Mouse (Mus musculus) G1E (cell line): ENCODE results near the gene Retreg2. TPM values are rescaled to one million over a fixed set of nuclear protein-coding genes. Genes with fewer than 3 reads are reported as not detected.

Source experiments
- ATAC-seq: 2 replicates; pipeline ENCODE4 v1.8.0; 2016; ENCODE audit warnings: mild to moderate bottlenecking; ENCODE audit not compliant: insufficient number of reproducible peaks, poor library complexity, low FRiP score, severe bottlenecking; ENCODE audit errors: extremely low read depth
- DNase-seq: peaks from one replicate; pipeline ENCODE4 v3.0.0; 2012; ENCODE audit warnings: low spot score
- H3K27me3 ChIP-seq: 2 replicates; pipeline ENCODE4 v1.6.1; 2012; ENCODE audit warnings: mild to moderate bottlenecking, low read length, inconsistent platforms; ENCODE audit not compliant: insufficient read depth
- H3K36me3 ChIP-seq: replicated peaks from 2 replicates; pipeline ENCODE3; 2012; ENCODE audit warnings: mild to moderate bottlenecking, inconsistent platforms
- H3K4me1 ChIP-seq: 2 replicates; pipeline ENCODE4 v1.6.1; 2012; ENCODE audit warnings: low read depth, low read length, inconsistent platforms, mixed read lengths; ENCODE audit not compliant: insufficient read depth
- H3K4me3 ChIP-seq: 2 replicates; pipeline ENCODE4 v1.5.1; 2012; ENCODE audit warnings: low read depth, mild to moderate bottlenecking, inconsistent platforms, low read length, moderate library complexity, mixed read lengths
- H3K9me3 ChIP-seq: replicated peaks from 2 replicates; pipeline ENCODE4 v1.6.1; 2012; ENCODE audit warnings: inconsistent platforms
- CTCF ChIP-seq: IDR thresholded peaks from 2 replicates; pipeline ENCODE4 v1.5.1; 2012; ENCODE audit warnings: low read depth, low read length, inconsistent platforms, mixed read lengths
- GATA1 ChIP-seq: IDR thresholded peaks from 2 replicates; pipeline ENCODE4 v1.6.1; 2012; ENCODE audit warnings: borderline replicate concordance, low read length, inconsistent platforms, mixed read lengths
- GATA2 ChIP-seq: IDR thresholded peaks from 2 replicates; pipeline ENCODE4 v1.6.1; 2012; ENCODE audit warnings: low read depth, low read length, inconsistent platforms, borderline replicate concordance
- POLR2AphosphoS5 ChIP-seq: IDR thresholded peaks from 2 replicates; pipeline ENCODE4 v1.6.1; 2012; ENCODE audit warnings: low read depth, low read length, inconsistent platforms; ENCODE audit not compliant: insufficient replicate concordance
- TAL1 ChIP-seq: conservative IDR thresholded peaks from 2 replicates; pipeline ENCODE4 v1.6.1; 2012; ENCODE audit warnings: low read depth, low read length, inconsistent platforms, mixed read lengths
- polyA plus RNA-seq: library from polyadenylated mRNA; stranded (reverse); fragments of >175 nt; gene quantifications from 2 replicates; pipeline ENCODE4 v1.2.3, GENCODE M21; 2012
- total RNA-seq, 2 experiments: library from RNA; stranded (forward) in 1 of 2; stranded (reverse) in 1 of 2; fragments of 200-1000 nt in 1 of 2; fragments of >200 nt in 1 of 2; fragmentation: Nextera tagmentation in 1 of 2; gene quantifications; 2 replicates each; pipeline ENCODE4 v1.2.3; 2014 to 2017

Retreg2 gene
- total and polyA plus RNA-seq, 3 experiments: 93.8 to 111 (median 101) TPM

DNA sequence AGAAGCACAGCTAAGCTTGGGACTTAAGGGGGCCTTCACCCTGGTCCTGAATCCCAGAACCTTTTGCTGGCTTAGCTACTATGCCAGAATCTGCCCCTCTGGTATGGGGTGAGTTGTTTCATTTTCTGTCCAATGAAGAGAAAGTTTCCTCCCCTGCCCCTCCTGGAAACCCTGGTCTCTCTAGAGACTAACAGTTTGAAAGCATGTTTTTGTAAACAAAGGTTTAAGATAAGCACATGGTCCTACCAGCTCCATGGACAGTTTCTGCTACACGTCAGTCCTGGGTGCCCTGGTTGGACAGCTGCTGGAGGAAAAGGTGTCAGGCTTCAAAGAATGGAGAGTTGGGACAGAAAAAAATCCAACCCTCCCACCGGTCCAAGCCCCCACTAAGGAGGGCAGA, 48.0 kb downstream of the Retreg2 start:
- Histone ChIP-seq H3K9me3 (no peaks in the 10 kb centered on the region), H3K36me3 (peaks cover 72% of the 10 kb centered on the region), H3K4me3 (peak overlapping the region; percentile 80; the same call in 1 of the 2 replicates), H3K4me1 (peaks cover 52% of the 10 kb centered on the region), H3K27me3 (no peaks in the 10 kb centered on the region)
- no peak for DNase-seq
- TF ChIP-seq GATA1 (no peak), TAL1 (no peak), CTCF (no peak), POLR2AphosphoS5 (no peak), GATA2 (no peak)
- ATAC-seq: no peak

DNA sequence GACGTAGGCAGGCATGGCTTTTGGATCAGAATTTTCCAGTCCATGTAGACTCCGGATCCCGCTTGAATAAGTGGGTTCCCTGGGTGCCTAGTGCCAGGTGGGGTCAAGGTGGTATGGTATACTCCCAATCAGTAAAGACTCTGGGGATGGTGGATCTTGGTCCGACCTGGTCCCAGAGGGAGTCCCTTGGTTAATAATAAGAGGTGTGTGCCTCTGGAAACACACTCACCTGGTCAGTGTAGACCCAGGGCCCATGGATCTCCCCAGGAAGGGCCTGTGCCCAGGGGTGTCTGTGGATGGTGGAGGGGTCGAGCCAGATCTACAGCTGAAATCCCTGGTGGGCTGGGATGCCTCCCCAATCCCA, 48.7 kb downstream of the Retreg2 start:
- Histone ChIP-seq H3K36me3 (peaks cover 72% of the 10 kb centered on the region), H3K27me3 (no peaks in the 10 kb centered on the region), H3K4me3 (peak overlapping the region; percentile 80)

DNA sequence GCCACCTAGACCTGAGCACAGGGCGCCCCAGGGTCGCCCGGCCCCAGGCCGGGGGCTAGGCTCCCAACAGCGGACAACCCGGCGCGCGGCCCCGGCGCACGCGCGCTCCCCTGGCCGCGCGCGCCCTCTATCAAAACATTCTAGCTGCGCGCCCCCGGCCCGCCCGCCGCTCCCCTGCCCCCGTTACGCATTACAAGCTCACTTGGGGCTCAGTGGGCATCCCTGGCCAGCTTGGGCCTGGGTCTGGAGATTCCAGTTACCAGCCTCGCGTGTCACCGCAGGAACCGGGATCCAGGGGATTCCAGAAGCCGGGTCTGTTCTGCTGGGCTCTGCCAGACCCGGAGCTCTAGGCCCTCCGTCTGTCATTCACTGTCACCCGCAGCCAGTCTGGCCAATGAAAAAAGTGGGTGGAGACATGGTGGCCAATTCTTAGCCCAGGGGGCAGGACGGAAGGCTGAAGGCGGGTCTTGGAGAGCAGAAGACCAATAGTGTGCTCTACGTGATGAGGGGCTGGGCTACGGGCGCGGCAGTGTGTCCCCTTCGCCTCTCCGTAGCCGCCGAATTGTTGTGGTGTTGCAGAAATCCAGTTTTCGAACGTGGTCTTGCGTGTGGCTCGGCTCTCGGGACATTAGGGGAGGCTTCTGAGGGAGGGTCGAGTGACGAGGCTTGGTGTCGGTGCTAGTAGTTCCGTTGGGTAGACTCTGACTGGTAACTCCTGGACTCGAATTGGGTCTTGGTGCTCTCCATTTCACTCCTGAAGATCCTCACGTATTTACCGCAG, 49.2 kb downstream of the Retreg2 start, which contains the start of the genes Ankzf1 and Atg9a:
Gene Ankzf1, plus strand, starts transcription at position 530 of the 781 bp plus-strand sequence.
Gene Atg9a, minus strand, starts transcription at position 575 of the 781 bp plus-strand sequence.
- DNase-seq: peak; percentile 100
- Histone ChIP-seq H3K36me3 (peaks cover 72% of the 10 kb centered on the region), H3K4me1 (peaks cover 47% of the 10 kb centered on the region), H3K4me3 (peak within 1 kb of the TSS; percentile 80), H3K9me3 (no peaks in the 10 kb centered on the region), H3K27me3 (no peaks in the 10 kb centered on the region)
- TF ChIP-seq TAL1 (no peak), CTCF (no peak), POLR2AphosphoS5 (peak; percentile 65; the same call in 1 of the 2 replicates)
- ATAC-seq: peak; percentile 99

More for the DNA sequence above, 48.7 kb downstream of the Retreg2 start:
- H3K9me3 ChIP-seq: no peaks in the 10 kb centered on the region
- H3K4me1 ChIP-seq: peaks cover 47% of the 10 kb centered on the region
- no peak for DNase-seq
- ATAC-seq: no peak
- no peak for TF ChIP-seq GATA2

DNA sequence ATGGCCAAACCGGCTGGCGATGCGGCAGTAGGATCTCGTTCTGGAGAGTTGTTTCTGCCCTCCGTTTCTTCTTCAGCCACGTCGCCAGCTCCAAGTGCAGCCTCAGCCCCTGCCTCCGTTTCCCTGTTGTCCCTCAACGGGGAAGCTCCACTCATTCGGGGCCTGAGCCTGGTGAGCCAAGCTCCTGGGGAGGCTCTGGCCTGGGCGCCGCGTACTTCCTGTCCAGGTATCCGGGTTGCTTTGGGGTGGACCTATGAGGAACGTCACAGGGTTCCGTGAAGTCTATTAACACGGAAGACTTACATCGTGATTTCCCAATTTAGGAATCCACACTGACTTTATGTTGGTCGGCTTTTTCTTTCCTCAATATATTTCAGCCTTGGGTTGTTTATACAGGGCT, 49.9 kb downstream of the Retreg2 start:
- TF ChIP-seq GATA1: no peak
- TF ChIP-seq GATA2: no peak
- TF ChIP-seq TAL1: no peak
- no peak for TF ChIP-seq CTCF
- TF ChIP-seq POLR2AphosphoS5: no peak
- ATAC-seq (peak; percentile 50; the same call in 1 of the 2 replicates), DNase-seq (peak; percentile 80)
- no peaks in the 10 kb centered on the region for H3K9me3 ChIP-seq
- peaks cover 72% of the 10 kb centered on the region for H3K36me3 ChIP-seq
- H3K4me1 ChIP-seq: peaks cover 47% of the 10 kb centered on the region
- peak overlapping the region; percentile 80 for H3K4me3 ChIP-seq
- H3K27me3 ChIP-seq: no peaks in the 10 kb centered on the region

Other genes starting within 250 kb of the Retreg2 start
- gene Cryba2, start 249.6 kb upstream of the Retreg2 start, total RNA-seq (2014; fragmentation: Nextera tagmentation): not detected in 2 replicates
- not detected in 2 replicates for gene Cryba2, start 249.6 kb upstream of the Retreg2 start, total RNA-seq (2017)
- gene Cryba2, start 249.6 kb upstream of the Retreg2 start, polyA plus RNA-seq: not detected in 2 replicates
- not detected in 2 replicates for gene Cfap65, start 207.2 kb upstream of the Retreg2 start, total RNA-seq (2014; fragmentation: Nextera tagmentation)
- gene Cfap65, start 207.2 kb upstream of the Retreg2 start, total RNA-seq (2017): 0.11 and 0.12 TPM in 2 replicates
- gene Cfap65, start 207.2 kb upstream of the Retreg2 start, polyA plus RNA-seq: not detected in 2 replicates
- not detected in 2 replicates for gene Ihh, start 191.1 kb upstream of the Retreg2 start, total RNA-seq (2014; fragmentation: Nextera tagmentation)
- 0.17 and 0.27 TPM in 2 replicates for gene Ihh, start 191.1 kb upstream of the Retreg2 start, total RNA-seq (2017)
- 0.08 and 0.13 TPM in 2 replicates for gene Ihh, start 191.1 kb upstream of the Retreg2 start, polyA plus RNA-seq
- 2.5 and 5.1 TPM in 2 replicates for gene Nhej1, start 17.6 kb upstream of the Retreg2 start, total RNA-seq (2014; fragmentation: Nextera tagmentation)
- gene Nhej1, start 17.6 kb upstream of the Retreg2 start, total RNA-seq (2017): 12.3 and 12.4 TPM in 2 replicates
- gene Nhej1, start 17.6 kb upstream of the Retreg2 start, polyA plus RNA-seq: 0.40 and 0.47 TPM in 2 replicates
- 0.83 and 1.5 TPM in 2 replicates for gene Slc23a3, start 8.9 kb upstream of the Retreg2 start, total RNA-seq (2014; fragmentation: Nextera tagmentation)
- 0.22 and 0.29 TPM in 2 replicates for gene Slc23a3, start 8.9 kb upstream of the Retreg2 start, total RNA-seq (2017)
- gene Slc23a3, start 8.9 kb upstream of the Retreg2 start, polyA plus RNA-seq: 0.03 TPM in 1 of 2 replicates, not detected in the other
- 77.3 and 93.4 TPM in 2 replicates for gene Cnppd1, start 67 bp upstream of the Retreg2 start, total RNA-seq (2014; fragmentation: Nextera tagmentation)
- gene Cnppd1, start 67 bp upstream of the Retreg2 start, total RNA-seq (2017): 140 and 143 TPM in 2 replicates
- gene Cnppd1, start 67 bp upstream of the Retreg2 start, polyA plus RNA-seq: 83.2 and 105 TPM in 2 replicates
- 45.8 and 58.0 TPM in 2 replicates for gene Zfand2b, start 25.9 kb downstream of the Retreg2 start, total RNA-seq (2014; fragmentation: Nextera tagmentation)
- 47.7 and 53.7 TPM in 2 replicates for gene Zfand2b, start 25.9 kb downstream of the Retreg2 start, total RNA-seq (2017)
- 21.0 and 24.2 TPM in 2 replicates for gene Zfand2b, start 25.9 kb downstream of the Retreg2 start, polyA plus RNA-seq
- 19.5 and 132 TPM in 2 replicates for gene Abcb6, start 37.6 kb downstream of the Retreg2 start, total RNA-seq (2014; fragmentation: Nextera tagmentation)
- 25.0 and 28.1 TPM in 2 replicates for gene Abcb6, start 37.6 kb downstream of the Retreg2 start, total RNA-seq (2017)
- gene Abcb6, start 37.6 kb downstream of the Retreg2 start, polyA plus RNA-seq: 5.4 and 9.5 TPM in 2 replicates
- 47.5 and 50.4 TPM in 2 replicates for gene Ankzf1, start 49.4 kb downstream of the Retreg2 start, total RNA-seq (2014; fragmentation: Nextera tagmentation)
- gene Ankzf1, start 49.4 kb downstream of the Retreg2 start, total RNA-seq (2017): 57.4 and 69.3 TPM in 2 replicates
- 17.0 and 22.9 TPM in 2 replicates for gene Ankzf1, start 49.4 kb downstream of the Retreg2 start, polyA plus RNA-seq
- gene Atg9a, start 49.4 kb downstream of the Retreg2 start, total RNA-seq (2014; fragmentation: Nextera tagmentation): 40.0 and 46.2 TPM in 2 replicates
- gene Atg9a, start 49.4 kb downstream of the Retreg2 start, total RNA-seq (2017): 16.2 and 16.3 TPM in 2 replicates
- gene Atg9a, start 49.4 kb downstream of the Retreg2 start, polyA plus RNA-seq: 34.2 and 47.5 TPM in 2 replicates
- gene Glb1l, start 68.0 kb downstream of the Retreg2 start, total RNA-seq (2014; fragmentation: Nextera tagmentation): 10.1 and 19.2 TPM in 2 replicates
- gene Glb1l, start 68.0 kb downstream of the Retreg2 start, total RNA-seq (2017): 11.0 and 12.5 TPM in 2 replicates
- 0.29 and 0.83 TPM in 2 replicates for gene Glb1l, start 68.0 kb downstream of the Retreg2 start, polyA plus RNA-seq
- gene Stk16, start 68.1 kb downstream of the Retreg2 start, total RNA-seq (2014; fragmentation: Nextera tagmentation): 59.4 and 78.2 TPM in 2 replicates
- 70.7 and 72.6 TPM in 2 replicates for gene Stk16, start 68.1 kb downstream of the Retreg2 start, total RNA-seq (2017)
- 114 and 133 TPM in 2 replicates for gene Stk16, start 68.1 kb downstream of the Retreg2 start, polyA plus RNA-seq
- 201 and 287 TPM in 2 replicates for gene Tuba4a, start 77.1 kb downstream of the Retreg2 start, total RNA-seq (2014; fragmentation: Nextera tagmentation)
- gene Tuba4a, start 77.1 kb downstream of the Retreg2 start, total RNA-seq (2017): 156 and 175 TPM in 2 replicates
- gene Tuba4a, start 77.1 kb downstream of the Retreg2 start, polyA plus RNA-seq: 38.6 and 61.0 TPM in 2 replicates
- not detected in 2 replicates for gene A630095N17Rik, start 89.3 kb downstream of the Retreg2 start, total RNA-seq (2014; fragmentation: Nextera tagmentation)
- not detected in 2 replicates for gene A630095N17Rik, start 89.3 kb downstream of the Retreg2 start, total RNA-seq (2017)
- gene A630095N17Rik, start 89.3 kb downstream of the Retreg2 start, polyA plus RNA-seq: not detected in 2 replicates
- 15.4 and 63.3 TPM in 2 replicates for gene Dnajb2, start 93.6 kb downstream of the Retreg2 start, total RNA-seq (2014; fragmentation: Nextera tagmentation)
- 13.9 and 15.6 TPM in 2 replicates for gene Dnajb2, start 93.6 kb downstream of the Retreg2 start, total RNA-seq (2017)
- gene Dnajb2, start 93.6 kb downstream of the Retreg2 start, polyA plus RNA-seq: 9.1 and 11.1 TPM in 2 replicates
- not detected in 2 replicates for gene Ptprn, start 121.7 kb downstream of the Retreg2 start, total RNA-seq (2014; fragmentation: Nextera tagmentation)
- 0.11 TPM in 1 of 2 replicates, not detected in the other for gene Ptprn, start 121.7 kb downstream of the Retreg2 start, total RNA-seq (2017)
- gene Ptprn, start 121.7 kb downstream of the Retreg2 start, polyA plus RNA-seq: 0.03 and 0.08 TPM in 2 replicates
- not detected in 2 replicates for gene Resp18, start 135.6 kb downstream of the Retreg2 start, total RNA-seq (2014; fragmentation: Nextera tagmentation)
- gene Resp18, start 135.6 kb downstream of the Retreg2 start, total RNA-seq (2017): not detected in 2 replicates
- gene Resp18, start 135.6 kb downstream of the Retreg2 start, polyA plus RNA-seq: not detected in 2 replicates
- 56.3 and 73.7 TPM in 2 replicates for gene Dnpep, start 175.2 kb downstream of the Retreg2 start, total RNA-seq (2014; fragmentation: Nextera tagmentation)
- 38.7 and 47.2 TPM in 2 replicates for gene Dnpep, start 175.2 kb downstream of the Retreg2 start, total RNA-seq (2017)
- gene Dnpep, start 175.2 kb downstream of the Retreg2 start, polyA plus RNA-seq: 69.4 and 79.0 TPM in 2 replicates
- 12.9 and 19.0 TPM in 2 replicates for gene Des, start 217.6 kb downstream of the Retreg2 start, total RNA-seq (2014; fragmentation: Nextera tagmentation)
- gene Des, start 217.6 kb downstream of the Retreg2 start, total RNA-seq (2017): 3.4 and 5.6 TPM in 2 replicates
- 12.7 and 13.8 TPM in 2 replicates for gene Des, start 217.6 kb downstream of the Retreg2 start, polyA plus RNA-seq
- gene Speg, start 232.5 kb downstream of the Retreg2 start, total RNA-seq (2014; fragmentation: Nextera tagmentation): 1.9 and 7.7 TPM in 2 replicates
- 1.9 and 2.3 TPM in 2 replicates for gene Speg, start 232.5 kb downstream of the Retreg2 start, total RNA-seq (2017)
- gene Speg, start 232.5 kb downstream of the Retreg2 start, polyA plus RNA-seq: 10.3 and 12.6 TPM in 2 replicates